Mouse (Mus musculus) bone marrow macrophage, adult 2 months (primary cell): ENCODE results near the gene Cish.

Experiments used
- CTCF ChIP-seq: IDR thresholded peaks from 2 replicates; pipeline ENCODE4 v1.5.1; 2012; ENCODE audit warnings: low read depth, mild to moderate bottlenecking, low read length, moderate library complexity
- POLR2A ChIP-seq: IDR thresholded peaks from 2 replicates; pipeline ENCODE4 v1.6.1; 2012; ENCODE audit warnings: mild to moderate bottlenecking, low read depth, low read length, borderline replicate concordance

GRCm38 (mm10) chr9:107277603-107278002, 18.2 kb upstream of the Cish start:
- TF ChIP-seq CTCF (no peak), POLR2A (no peak)
